Mouse (Mus musculus): ENCODE measurements around the gene Rab5if. TPM values are rescaled to one million over a fixed set of nuclear protein-coding genes. Genes with fewer than 3 reads are reported as not detected.
"Not testable (repeated sequence)": the region's sequence is repeated elsewhere in the genome, so short reads cannot be mapped to it uniquely, and the experiment has no call there.

Rab5if gene
- total RNA-seq, 2 experiments from 2014 or later = 104 to 105 TPM

DNA sequence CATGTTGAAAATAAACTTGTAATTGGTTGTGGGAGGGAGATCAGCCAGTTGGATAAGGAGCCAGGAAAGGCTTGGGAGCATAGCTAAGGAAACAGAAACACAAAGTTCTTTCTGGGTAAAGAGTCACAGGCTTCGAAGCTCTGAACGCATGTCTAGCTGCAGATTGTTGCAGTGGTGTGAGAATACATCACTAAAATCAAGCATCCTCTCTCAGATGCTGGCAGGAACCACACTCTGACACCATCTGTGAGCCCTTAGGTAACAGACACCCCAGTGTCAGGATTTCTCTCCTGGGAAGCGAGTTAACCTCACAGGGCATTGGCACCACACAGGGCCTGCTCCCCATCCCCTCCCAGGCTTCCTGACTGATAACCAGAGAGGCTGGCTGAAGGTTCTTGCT lies 52.6 kb downstream of the Rab5if start:
- intact Hi-C loops (cut with DNase I) = loop anchor here (1.0 kb wide), 1 partner anchor 33 kb away; no protein-coding TSS in a partner anchor
- DNase-seq (ENCODE audit: low spot score in 2 of 2) = no peak

DNA sequence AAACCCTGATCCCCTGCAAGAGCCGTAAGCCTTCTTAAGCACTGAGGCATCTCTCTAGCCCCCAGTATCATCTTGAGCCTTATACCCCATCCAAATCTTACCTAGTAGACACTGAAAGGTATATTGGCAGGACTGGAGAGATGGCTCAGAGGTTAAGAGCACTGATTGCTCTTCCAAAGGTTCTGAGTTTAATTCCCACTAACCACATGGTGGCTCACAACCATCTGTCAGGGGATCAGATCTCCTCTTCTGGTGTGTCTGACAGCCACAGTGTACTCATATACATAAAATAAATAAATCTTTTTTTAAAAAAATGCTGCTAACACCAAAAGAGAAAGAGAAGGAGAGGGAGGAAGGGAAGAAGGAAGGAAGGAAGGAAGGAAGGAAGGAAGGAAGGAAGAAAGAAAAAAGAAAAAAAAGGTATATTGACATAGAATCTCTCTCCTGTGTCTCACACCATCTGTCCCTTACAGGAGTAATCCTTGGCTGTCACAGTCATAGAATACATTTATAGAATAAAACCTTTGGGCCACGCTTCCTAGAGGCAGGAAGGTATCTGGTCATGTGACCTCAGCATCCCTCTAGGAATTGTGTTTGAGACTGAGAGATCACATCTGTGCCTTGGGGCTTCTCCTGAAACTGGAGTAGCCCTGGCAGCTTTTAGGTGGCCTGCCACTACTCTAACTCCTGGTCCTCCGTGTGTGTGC lies 53.6 kb downstream of the Rab5if start:
- intact Hi-C loops (cut with DNase I) = no loop called here
- no peak for DNase-seq (ENCODE audit: low spot score in 2 of 2)

DNA sequence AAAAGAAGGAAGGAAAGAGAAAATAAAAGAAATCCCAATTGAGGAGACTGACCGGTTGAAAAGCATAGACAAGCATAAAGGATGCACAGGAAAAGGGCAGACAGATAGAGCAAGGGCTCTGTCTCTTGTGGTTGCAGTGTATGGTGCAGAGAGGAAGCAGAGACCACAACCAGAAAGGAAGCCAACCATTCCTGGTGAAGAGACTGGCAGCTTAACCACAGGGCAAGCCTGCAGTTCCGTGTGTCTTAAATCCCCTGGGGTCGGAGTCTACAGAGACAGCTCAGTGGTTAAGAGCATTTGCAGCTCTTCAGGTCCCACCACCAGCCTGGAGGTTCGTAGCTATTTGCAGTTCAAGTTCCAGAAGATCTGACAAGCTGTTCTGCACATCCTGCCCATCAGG lies 55.6 kb downstream of the Rab5if start:
- intact Hi-C loops (cut with DNase I) = no loop called here
- no peak for DNase-seq (ENCODE audit: low spot score in 2 of 2)

DNA sequence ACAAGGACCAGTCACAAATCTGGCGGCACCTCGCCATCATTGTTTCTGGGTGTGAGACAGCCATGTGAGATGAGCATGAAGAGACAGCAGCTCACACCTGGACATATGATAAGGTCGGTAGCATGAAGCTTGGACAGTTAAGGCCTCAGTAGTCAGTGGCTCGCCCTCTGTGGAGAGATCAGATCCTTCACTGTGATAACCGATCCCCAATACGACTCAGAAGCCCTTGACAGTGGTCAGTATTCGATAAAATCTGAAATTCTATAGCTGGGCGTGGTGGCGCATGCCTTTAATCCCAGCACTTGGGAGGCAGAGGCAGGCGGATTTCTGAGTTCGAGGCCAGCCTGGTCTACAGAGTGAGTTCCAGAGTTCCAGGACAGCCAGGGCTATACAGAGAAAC lies 56.3 kb downstream of the Rab5if start:
- intact Hi-C loops (cut with DNase I) = not testable (repeated sequence)

DNA sequence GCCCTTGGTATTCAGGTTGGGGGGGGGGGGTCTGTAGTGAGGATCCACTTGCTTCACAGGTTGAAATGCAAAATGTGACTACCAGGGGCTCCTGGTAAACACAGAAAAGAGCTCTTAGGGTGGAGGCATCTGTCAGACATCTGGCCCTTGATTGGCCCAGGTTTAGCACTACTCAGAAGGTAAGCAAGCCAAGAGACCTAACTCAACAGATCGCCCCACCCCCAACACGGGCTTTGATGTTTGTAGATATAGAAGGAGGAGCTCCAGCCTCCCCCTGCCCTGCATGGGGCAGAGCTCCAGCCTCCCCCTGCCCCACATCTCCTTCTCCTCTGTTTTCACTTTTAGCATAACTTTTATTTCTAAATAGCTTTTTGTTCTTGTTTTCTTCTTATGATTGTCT lies 56.9 kb downstream of the Rab5if start:
- intact Hi-C loops (cut with DNase I) = no loop called here
- no peak for DNase-seq (ENCODE audit: low spot score in 2 of 2)

More for the DNA sequence above, 56.3 kb downstream of the Rab5if start:
- not testable (repeated sequence) for DNase-seq (ENCODE audit: low spot score in 2 of 2)

DNA sequence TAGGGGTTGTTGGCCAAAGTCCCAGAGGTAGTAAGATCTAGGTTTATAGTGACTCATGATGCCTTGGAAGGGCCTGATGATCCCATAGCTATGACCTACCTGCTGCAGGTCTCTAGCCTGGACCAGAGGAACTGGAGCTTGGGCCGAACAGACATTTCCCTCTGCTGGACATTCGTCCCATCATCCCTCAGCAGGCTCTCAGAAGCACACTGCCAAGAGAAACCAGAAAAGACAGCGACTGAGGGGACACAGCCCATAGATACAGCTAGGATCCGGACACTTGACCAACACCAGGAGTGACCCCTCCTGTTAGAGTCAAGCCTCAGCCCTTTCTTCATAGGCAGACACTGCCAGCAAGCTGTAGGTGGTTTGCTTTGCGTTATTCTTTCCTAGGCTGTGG lies 60.1 kb downstream of the Rab5if start:
- intact Hi-C loops (cut with DNase I) = no loop called here
- DNase-seq (ENCODE audit: low spot score in 2 of 2) = no peak

Other genes starting within 250 kb of the Rab5if start
- 100 to 1,000 TPM; 223 to 241 TPM for gene Dlgap4, start 249.4 kb upstream of the Rab5if start, total RNA-seq (2021)
- 10 to 100 TPM; 14.7 to 16.1 TPM for gene Myl9, start 87.7 kb upstream of the Rab5if start, total RNA-seq (2021)
- 1 to 10 TPM in 1 of 2 experiments, under 1 TPM in 1; 0.69 to 1.0 TPM for gene Tgif2, start 23.1 kb upstream of the Rab5if start, total RNA-seq (2021)
- 1 to 10 TPM; 1.5 to 2.1 TPM for gene 4930518I15Rik, start 5.2 kb upstream of the Rab5if start, total RNA-seq (2021)
- under 1 TPM; 0.39 to 0.55 TPM for gene Sla2, start 24.1 kb downstream of the Rab5if start, total RNA-seq (2021)
- 100 to 1,000 TPM; 509 to 517 TPM for gene Ndrg3, start 128.9 kb downstream of the Rab5if start, total RNA-seq (2021)
- 1 to 10 TPM; 4.7 TPM for gene Dsn1, start 144.0 kb downstream of the Rab5if start, total RNA-seq (2021)
- 10 to 100 TPM; 19.8 to 24.6 TPM for gene Soga1, start 216.1 kb downstream of the Rab5if start, total RNA-seq (2021)
- not detected for gene Tldc2, start 223.9 kb downstream of the Rab5if start, total RNA-seq (2021)

Measured in left cerebral cortex, postnatal 25 days (tissue).